Mouse (Mus musculus): ENCODE results near the gene Cuedc1.

Gene Cuedc1

GRCm38 (mm10) chr11:88148015-88148637 is 50.3 kb downstream of the Cuedc1 start:
- no peak for DNase-seq (ENCODE audit: inconsistent ontology term)

GRCm38 (mm10) chr11:88148638-88149279 is 50.9 kb downstream of the Cuedc1 start:
- peak; percentile 51 for DNase-seq (ENCODE audit: inconsistent ontology term)

- DNase-seq (ENCODE audit: inconsistent ontology term), result peak; percentile 78
Measured at GRCm38 (mm10) chr11:88151379-88152155, 53.7 kb downstream of the Cuedc1 start.

GRCm38 (mm10) chr11:88153880-88154279 is 56.0 kb downstream of the Cuedc1 start:
- no peak for DNase-seq (ENCODE audit: inconsistent ontology term)

- no peak for DNase-seq (ENCODE audit: inconsistent ontology term)
Measured at GRCm38 (mm10) chr11:88154500-88154899, 56.6 kb downstream of the Cuedc1 start.

- no peak for DNase-seq (ENCODE audit: inconsistent ontology term)
Measured at GRCm38 (mm10) chr11:88155451-88155850, 57.6 kb downstream of the Cuedc1 start.

GRCm38 (mm10) chr11:88155998-88156397 is 58.1 kb downstream of the Cuedc1 start:
- DNase-seq (ENCODE audit: inconsistent ontology term), result no peak

GRCm38 (mm10) chr11:88156403-88156802 is 58.5 kb downstream of the Cuedc1 start:
- peak; percentile 69 for DNase-seq (ENCODE audit: inconsistent ontology term)

GRCm38 (mm10) chr11:88158842-88159246 is 61.0 kb downstream of the Cuedc1 start:
- peak; percentile 66 for DNase-seq (ENCODE audit: inconsistent ontology term)

- DNase-seq (ENCODE audit: inconsistent ontology term), result no peak
Measured at GRCm38 (mm10) chr11:88159389-88159788, 61.5 kb downstream of the Cuedc1 start.

GRCm38 (mm10) chr11:88160316-88160715 is 62.5 kb downstream of the Cuedc1 start:
- DNase-seq (ENCODE audit: inconsistent ontology term), result no peak

- peak; percentile 86 for DNase-seq (ENCODE audit: inconsistent ontology term)
Measured at GRCm38 (mm10) chr11:88161051-88161581, 63.3 kb downstream of the Cuedc1 start.

GRCm38 (mm10) chr11:88161651-88162362 is 63.9 kb downstream of the Cuedc1 start:
- peak; percentile 97 for DNase-seq (ENCODE audit: inconsistent ontology term)

- no peak for DNase-seq (ENCODE audit: inconsistent ontology term)
Measured at GRCm38 (mm10) chr11:88162740-88163139, 64.9 kb downstream of the Cuedc1 start.

- DNase-seq (ENCODE audit: inconsistent ontology term), result no peak
Measured at GRCm38 (mm10) chr11:88164213-88164723, 66.4 kb downstream of the Cuedc1 start.

GRCm38 (mm10) chr11:88164801-88165377 is 67.0 kb downstream of the Cuedc1 start:
- DNase-seq (ENCODE audit: inconsistent ontology term), result peak; percentile 95

- no peak for DNase-seq (ENCODE audit: inconsistent ontology term)
Measured at GRCm38 (mm10) chr11:88165683-88166364, 68.0 kb downstream of the Cuedc1 start.

GRCm38 (mm10) chr11:88166471-88166870 is 68.6 kb downstream of the Cuedc1 start:
- no peak for DNase-seq (ENCODE audit: inconsistent ontology term)

GRCm38 (mm10) chr11:88168611-88169010 is 70.8 kb downstream of the Cuedc1 start:
- peak; percentile 83 for DNase-seq (ENCODE audit: inconsistent ontology term)

- DNase-seq (ENCODE audit: inconsistent ontology term), result no peak
Measured at GRCm38 (mm10) chr11:88169531-88170040, 71.7 kb downstream of the Cuedc1 start.

Measured in Muller cell, postnatal 12 days (primary cell).